Mouse (Mus musculus): Measurements from ENCODE around the gene Serpinb5. TPM values are rescaled to one million over a fixed set of nuclear protein-coding genes. Genes with fewer than 3 reads are reported as not detected.

The Serpinb5 gene
- polyA plus RNA-seq (2015; fragmentation: Nextera tagmentation; extraction: Ambion mirVana), result 0.10 and 0.24 TPM in 2 replicates

GRCm38 (mm10) chr1:106860847-106861246, at the start of gene Serpinb5:
TSS of gene Serpinb5 (plus strand) at chr1:106861173.
- H3K9ac ChIP-seq (replicated peaks), result no peak within 1 kb of the TSS
- no peak for ATAC-seq
- H3K36me3 ChIP-seq, result no peaks in the 10 kb centered on the region
- H3K4me1 ChIP-seq (replicated peaks), result no peaks in the 10 kb centered on the region
- no peaks in the 10 kb centered on the region for H3K9me3 ChIP-seq
- no peak within 1 kb of the TSS for H3K4me3 ChIP-seq (replicated peaks)
- no peak within 1 kb of the TSS for H3K4me2 ChIP-seq (replicated peaks)
- no peaks in the 10 kb centered on the region for H3K27me3 ChIP-seq
- H3K27ac ChIP-seq, result no peak within 1 kb of the TSS
- 75% methylated on average over 8 of the region's 8 CpGs for WGBS

DNA sequence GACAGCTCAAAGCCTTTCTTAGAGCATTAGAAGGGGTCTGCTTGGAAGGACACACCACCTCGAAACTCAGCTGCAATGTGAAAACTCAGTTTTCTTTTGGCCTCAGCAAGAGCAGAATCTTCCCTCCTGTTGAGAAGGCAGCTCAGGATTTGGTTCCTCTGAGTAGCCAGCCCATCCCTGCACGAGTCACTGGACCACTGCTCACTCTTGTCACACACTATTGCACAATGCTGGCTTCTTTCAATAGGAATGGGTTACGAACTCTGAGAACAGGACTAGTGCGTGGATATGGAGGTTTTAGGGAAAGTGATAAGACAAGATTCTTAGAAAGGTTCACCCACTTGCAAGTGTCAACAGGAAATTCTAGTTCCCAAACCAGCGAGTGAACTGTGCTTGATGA, 46.1 kb upstream of the Serpinb5 start:
- no peaks in the 10 kb centered on the region for H3K36me3 ChIP-seq
- 75% methylated on average over 5 of the region's 5 CpGs for WGBS

GRCm38 (mm10) chr1:106815265-106815664, 45.7 kb upstream of the Serpinb5 start:
- Histone ChIP-seq H3K27me3 (no peaks in the 10 kb centered on the region), H3K9me3 (no peaks in the 10 kb centered on the region), H3K4me3 (replicated peaks) (no peak overlapping the region), H3K4me1 (replicated peaks) (no peaks in the 10 kb centered on the region), H3K4me2 (replicated peaks) (no peak overlapping the region), H3K9ac (replicated peaks) (no peak overlapping the region), H3K36me3 (no peaks in the 10 kb centered on the region), H3K27ac (no peak overlapping the region)
- 86% methylated on average over 6 of the region's 6 CpGs for WGBS
- no peak for ATAC-seq

More for the DNA sequence above, 46.1 kb upstream of the Serpinb5 start:
- Histone ChIP-seq H3K4me1 (replicated peaks) (no peaks in the 10 kb centered on the region), H3K4me3 (replicated peaks) (no peak overlapping the region), H3K27ac (no peak overlapping the region), H3K9me3 (no peaks in the 10 kb centered on the region), H3K9ac (replicated peaks) (no peak overlapping the region), H3K27me3 (no peaks in the 10 kb centered on the region), H3K4me2 (replicated peaks) (no peak overlapping the region)
- ATAC-seq, result no peak

- H3K9me3 ChIP-seq, result no peaks in the 10 kb centered on the region
- no peaks in the 10 kb centered on the region for H3K27me3 ChIP-seq
- H3K4me3 ChIP-seq (replicated peaks), result no peak overlapping the region
- H3K4me1 ChIP-seq (replicated peaks), result no peaks in the 10 kb centered on the region
- ATAC-seq, result no peak
- no peak overlapping the region for H3K9ac ChIP-seq (replicated peaks)
- no peak overlapping the region for H3K27ac ChIP-seq
- no peaks in the 10 kb centered on the region for H3K36me3 ChIP-seq
- 88% methylated on average over 11 of the region's 11 CpGs for WGBS
- H3K4me2 ChIP-seq (replicated peaks), result no peak overlapping the region
Measured at GRCm38 (mm10) chr1:106816766-106817165, 44.2 kb upstream of the Serpinb5 start.

DNA sequence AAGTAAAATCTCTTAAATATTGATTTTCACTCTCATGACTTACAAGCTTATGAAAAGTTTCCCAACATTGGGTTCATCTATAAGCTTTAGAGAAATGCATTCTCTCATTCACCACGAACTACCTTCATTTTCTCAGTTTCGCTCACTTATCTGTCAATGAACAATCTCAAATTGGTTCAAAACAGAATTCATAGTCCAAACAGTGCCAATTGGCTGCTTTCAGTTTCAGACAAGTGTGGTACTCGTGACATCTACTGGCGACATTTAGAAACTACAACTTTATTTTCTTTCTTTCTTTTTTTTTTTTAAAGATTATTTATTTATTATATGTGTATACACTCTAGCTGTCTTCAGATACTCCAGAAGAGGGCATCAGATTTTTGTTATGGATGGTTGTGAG, 42.6 kb upstream of the Serpinb5 start:
- 28% methylated on average over 4 of the region's 4 CpGs for WGBS
- H3K4me2 ChIP-seq (replicated peaks), result no peak overlapping the region
- H3K9ac ChIP-seq (replicated peaks), result no peak overlapping the region

GRCm38 (mm10) chr1:106822297-106822696, 38.7 kb upstream of the Serpinb5 start:
- Histone ChIP-seq H3K36me3 (no peaks in the 10 kb centered on the region), H3K27me3 (no peaks in the 10 kb centered on the region), H3K27ac (no peak overlapping the region), H3K9ac (replicated peaks) (no peak overlapping the region), H3K4me1 (replicated peaks) (no peaks in the 10 kb centered on the region), H3K4me2 (replicated peaks) (no peak overlapping the region), H3K4me3 (replicated peaks) (no peak overlapping the region), H3K9me3 (no peaks in the 10 kb centered on the region)
- WGBS, result 86% methylated on average over 3 of the region's 3 CpGs
- no peak for ATAC-seq

More for the DNA sequence above, 42.6 kb upstream of the Serpinb5 start:
- Histone ChIP-seq H3K4me3 (replicated peaks) (no peak overlapping the region), H3K36me3 (no peaks in the 10 kb centered on the region), H3K9me3 (no peaks in the 10 kb centered on the region), H3K27ac (no peak overlapping the region), H3K4me1 (replicated peaks) (no peaks in the 10 kb centered on the region), H3K27me3 (no peaks in the 10 kb centered on the region)
- no peak for ATAC-seq

DNA sequence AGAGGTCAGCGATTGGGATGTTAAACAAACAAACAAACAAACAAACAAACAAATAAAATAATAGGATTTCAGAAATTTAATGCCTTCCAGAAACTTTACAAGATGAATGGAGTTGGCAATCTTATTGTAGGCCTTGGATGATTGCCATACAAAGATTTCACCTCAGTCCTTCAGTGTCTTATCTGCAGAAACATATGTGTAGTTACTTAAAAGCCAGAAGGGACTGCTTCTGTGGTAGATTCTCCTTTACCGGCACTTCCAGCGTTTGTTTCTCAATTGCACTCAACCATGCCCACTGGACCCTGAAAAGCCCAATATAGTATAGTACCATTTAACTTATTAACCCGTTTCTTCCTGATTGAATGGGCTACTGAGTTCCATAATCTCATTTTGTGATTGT, 32.2 kb upstream of the Serpinb5 start:
- Histone ChIP-seq H3K4me2 (replicated peaks) (no peak overlapping the region), H3K9me3 (no peaks in the 10 kb centered on the region), H3K27me3 (no peaks in the 10 kb centered on the region), H3K36me3 (no peaks in the 10 kb centered on the region), H3K9ac (replicated peaks) (no peak overlapping the region), H3K27ac (no peak overlapping the region), H3K4me3 (replicated peaks) (no peak overlapping the region), H3K4me1 (replicated peaks) (no peaks in the 10 kb centered on the region)
- ATAC-seq, result no peak
- WGBS, result 80% methylated on average over 4 of the region's 4 CpGs

DNA sequence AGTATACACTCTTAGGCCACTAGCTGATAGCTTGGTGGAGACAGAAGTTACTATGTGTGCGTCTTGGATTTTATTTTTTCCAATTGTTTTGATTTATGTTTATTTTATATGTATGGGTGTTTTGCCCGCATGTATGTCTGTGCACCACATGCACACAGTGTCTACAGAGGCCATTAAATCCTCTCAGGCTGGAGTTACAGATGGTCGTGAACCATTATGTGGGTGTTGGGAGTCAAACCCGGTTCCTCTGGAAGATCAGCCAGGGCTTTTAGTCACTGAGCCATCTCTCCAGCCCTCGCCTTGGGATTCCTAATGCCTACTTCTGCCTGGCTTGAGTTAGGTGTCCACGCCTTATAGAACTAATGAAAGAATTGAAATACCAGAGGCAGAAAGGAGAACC, 4.6 kb downstream of the Serpinb5 start:
- Histone ChIP-seq H3K27me3 (no peaks in the 10 kb centered on the region), H3K4me2 (replicated peaks) (no peak overlapping the region), H3K9ac (replicated peaks) (no peak overlapping the region), H3K36me3 (no peaks in the 10 kb centered on the region), H3K9me3 (no peaks in the 10 kb centered on the region), H3K4me3 (replicated peaks) (no peak overlapping the region), H3K4me1 (replicated peaks) (no peaks in the 10 kb centered on the region), H3K27ac (no peak overlapping the region)
- ATAC-seq, result no peak
- WGBS, result 92% methylated on average over 6 of the region's 6 CpGs

GRCm38 (mm10) chr1:106866029-106866428, 5.1 kb downstream of the Serpinb5 start:
- H3K4me1 ChIP-seq (replicated peaks), result no peaks in the 10 kb centered on the region
- H3K36me3 ChIP-seq, result no peaks in the 10 kb centered on the region
- 79% methylated on average over 5 of the region's 5 CpGs for WGBS
- no peaks in the 10 kb centered on the region for H3K27me3 ChIP-seq
- no peaks in the 10 kb centered on the region for H3K9me3 ChIP-seq
- no peak overlapping the region for H3K9ac ChIP-seq (replicated peaks)
- no peak overlapping the region for H3K4me3 ChIP-seq (replicated peaks)
- no peak overlapping the region for H3K4me2 ChIP-seq (replicated peaks)
- no peak for ATAC-seq
- H3K27ac ChIP-seq, result no peak overlapping the region

DNA sequence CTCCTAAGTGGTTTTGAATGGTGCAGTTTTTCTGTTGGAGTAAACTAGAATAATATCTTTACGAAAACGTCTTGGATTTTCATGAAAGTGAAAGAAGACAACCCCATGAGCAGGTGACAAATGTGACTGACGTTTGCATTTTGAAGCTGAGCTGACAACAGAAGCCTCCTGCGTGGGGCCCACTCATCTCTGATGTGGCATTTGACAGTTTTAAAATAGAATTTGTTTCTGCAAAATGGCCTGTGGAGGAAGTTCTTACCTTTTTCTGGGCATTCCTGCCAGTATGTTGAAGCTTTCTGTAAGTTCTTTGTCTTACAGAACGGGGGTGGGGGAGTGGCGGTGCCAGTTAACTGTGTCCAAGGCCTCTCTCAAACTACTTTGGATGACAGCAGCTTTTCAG, 5.8 kb downstream of the Serpinb5 start:
- H3K4me3 ChIP-seq (replicated peaks), result no peak overlapping the region
- ATAC-seq, result no peak
- H3K4me1 ChIP-seq (replicated peaks), result no peaks in the 10 kb centered on the region
- no peak overlapping the region for H3K27ac ChIP-seq
- no peaks in the 10 kb centered on the region for H3K9me3 ChIP-seq
- no peaks in the 10 kb centered on the region for H3K27me3 ChIP-seq
- no peaks in the 10 kb centered on the region for H3K36me3 ChIP-seq
- 76% methylated on average over 6 of the region's 6 CpGs for WGBS
- no peak overlapping the region for H3K4me2 ChIP-seq (replicated peaks)
- no peak overlapping the region for H3K9ac ChIP-seq (replicated peaks)

- H3K9ac ChIP-seq (replicated peaks), result no peak overlapping the region
- no peak overlapping the region for H3K4me2 ChIP-seq (replicated peaks)
- H3K4me1 ChIP-seq (replicated peaks), result no peaks in the 10 kb centered on the region
- no peak overlapping the region for H3K4me3 ChIP-seq (replicated peaks)
- no peaks in the 10 kb centered on the region for H3K36me3 ChIP-seq
- ATAC-seq, result no peak
- no peaks in the 10 kb centered on the region for H3K27me3 ChIP-seq
- no peak overlapping the region for H3K27ac ChIP-seq
- no peaks in the 10 kb centered on the region for H3K9me3 ChIP-seq
Measured at GRCm38 (mm10) chr1:106869986-106870385, 9.0 kb downstream of the Serpinb5 start.

- no peak overlapping the region for H3K9ac ChIP-seq (replicated peaks)
- no peaks in the 10 kb centered on the region for H3K27me3 ChIP-seq
- 91% methylated on average over 5 of the region's 5 CpGs for WGBS
- no peak overlapping the region for H3K4me2 ChIP-seq (replicated peaks)
- H3K4me1 ChIP-seq (replicated peaks), result no peaks in the 10 kb centered on the region
- no peaks in the 10 kb centered on the region for H3K36me3 ChIP-seq
- no peak overlapping the region for H3K4me3 ChIP-seq (replicated peaks)
- ATAC-seq, result no peak
- no peaks in the 10 kb centered on the region for H3K9me3 ChIP-seq
- H3K27ac ChIP-seq, result no peak overlapping the region
Measured at GRCm38 (mm10) chr1:106875193-106875886, 14.4 kb downstream of the Serpinb5 start.

- no peaks in the 10 kb centered on the region for H3K9me3 ChIP-seq
- no peaks in the 10 kb centered on the region for H3K36me3 ChIP-seq
- no peaks in the 10 kb centered on the region for H3K27me3 ChIP-seq
- ATAC-seq, result no peak
- no peak overlapping the region for H3K27ac ChIP-seq
- 83% methylated on average over 3 of the region's 3 CpGs for WGBS
- no peaks in the 10 kb centered on the region for H3K4me1 ChIP-seq (replicated peaks)
- H3K4me3 ChIP-seq (replicated peaks), result no peak overlapping the region
- no peak overlapping the region for H3K9ac ChIP-seq (replicated peaks)
- no peak overlapping the region for H3K4me2 ChIP-seq (replicated peaks)
Measured at GRCm38 (mm10) chr1:106876147-106876546, 15.2 kb downstream of the Serpinb5 start.
